Mouse (Mus musculus) layer of hippocampus, postnatal 25 days (tissue): ENCODE results near the gene Ntrk3. TPM values are rescaled to one million over a fixed set of nuclear protein-coding genes. Genes with fewer than 3 reads are reported as not detected.
A peak's percentile ranks its signal among the peaks of the same experiment; 100 is the strongest.

Experiments
- DNase-seq, 2 experiments: peaks; one replicate each; pipeline ENCODE4 v3.0.0; 2022; ENCODE audit warnings: mixed read lengths in 2 of 2, low spot score in 1 of 2; ENCODE audit errors: extremely low spot score in 1 of 2
- total RNA-seq, 2 experiments: library from RNA; stranded (reverse); gene quantifications; 2 replicates each; pipeline ENCODE4 v1.2.3; 2021

Gene Ntrk3
- total RNA-seq, 2 experiments from 2014 or later, result 171 to 232 TPM

GRCm38 (mm10) chr7:78261420-78262125 is 476.2 kb downstream of the Ntrk3 start:
- DNase-seq, result no peak

DNA sequence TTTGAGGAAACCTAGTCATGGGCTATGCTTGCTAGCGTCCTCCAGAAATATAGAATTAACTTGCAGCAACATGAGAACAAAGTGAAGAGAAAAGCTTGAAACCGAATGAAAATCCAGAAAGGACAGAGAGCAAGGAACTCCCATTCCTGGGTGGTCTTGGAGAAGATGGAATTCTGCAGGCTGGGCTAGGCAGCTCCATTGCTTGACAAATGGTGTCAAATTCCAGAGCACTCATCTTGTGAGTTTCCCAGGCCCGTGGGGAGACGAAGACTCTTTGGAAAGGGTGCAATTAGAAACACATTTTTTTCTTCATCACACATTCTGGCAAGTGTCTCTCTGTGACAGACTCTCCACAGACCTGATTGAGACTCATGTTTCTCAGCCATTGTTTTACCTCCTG is 479.7 kb downstream of the Ntrk3 start:
- DNase-seq, result no peak

- DNase-seq, result no peak
Measured at GRCm38 (mm10) chr7:78253777-78254385, 483.9 kb downstream of the Ntrk3 start.

DNA sequence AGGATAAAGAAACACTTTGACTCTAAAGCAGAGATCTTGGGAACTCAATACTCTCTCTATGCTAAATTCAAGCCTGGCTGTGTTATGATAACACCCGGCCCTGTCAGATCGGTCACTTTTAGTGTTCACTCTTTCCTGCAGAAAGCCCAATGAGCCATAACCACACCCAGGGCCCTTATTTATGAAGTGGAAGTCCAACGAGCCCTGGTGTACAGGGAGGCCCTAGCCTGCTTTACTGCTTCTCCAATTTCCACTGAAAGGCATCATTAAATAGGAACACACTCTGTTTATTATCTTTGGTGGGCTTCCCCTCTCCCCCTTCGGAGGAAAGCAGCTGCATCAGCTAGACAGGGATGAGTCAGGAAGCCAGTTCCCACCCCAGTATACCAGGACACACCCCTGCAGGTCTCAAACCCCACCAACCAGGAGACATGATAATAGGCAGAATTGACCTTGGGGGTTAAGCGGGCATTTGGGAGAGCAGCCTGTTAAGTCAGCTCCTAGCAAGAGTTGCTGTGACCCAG is 489.6 kb downstream of the Ntrk3 start:
- no peak for DNase-seq

DNA sequence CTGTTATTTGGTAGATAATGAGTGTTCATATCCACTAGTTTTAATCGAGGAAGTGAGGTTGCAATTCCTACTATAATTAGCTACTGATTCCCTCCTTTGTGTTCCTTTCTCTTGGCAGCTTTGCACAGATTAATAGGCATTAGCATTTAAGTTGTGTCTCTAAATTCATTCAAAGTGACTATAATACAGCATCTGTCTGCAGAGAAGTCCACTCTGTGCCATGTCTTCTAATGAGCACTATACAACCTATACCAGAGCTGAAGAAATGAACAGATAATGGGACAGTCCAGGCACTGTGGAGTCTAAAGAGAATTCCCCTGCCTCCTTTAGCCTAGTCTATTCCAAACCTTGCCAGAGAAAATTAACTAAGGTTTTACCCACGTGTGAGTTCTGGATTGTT is 498.8 kb downstream of the Ntrk3 start:
- no peak for DNase-seq

- no peak for DNase-seq
Measured at GRCm38 (mm10) chr7:78221668-78222067, 516.1 kb downstream of the Ntrk3 start.

DNA sequence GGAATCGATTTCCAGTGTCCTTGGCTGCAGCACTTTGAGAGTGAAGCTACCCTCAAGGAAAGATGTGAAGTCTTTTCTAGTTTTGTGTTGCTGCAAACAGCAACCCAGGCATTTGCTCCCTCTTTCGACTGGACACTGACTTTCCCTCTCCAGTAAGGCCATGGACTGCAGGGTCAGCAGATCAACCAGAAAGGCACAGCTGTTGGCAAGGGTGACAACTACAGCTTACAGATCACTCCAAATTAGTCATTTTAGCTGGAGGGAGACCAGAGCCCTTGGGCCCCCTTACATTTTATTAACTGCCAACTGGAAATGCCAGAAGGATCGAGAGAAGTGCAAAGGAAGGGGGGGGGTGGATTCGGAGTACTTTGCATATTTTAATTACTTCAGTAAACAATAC is 516.9 kb downstream of the Ntrk3 start:
- DNase-seq, result no peak

GRCm38 (mm10) chr7:78190931-78191653 is 546.7 kb downstream of the Ntrk3 start:
- peak; percentile 22 to 45 for DNase-seq

DNA sequence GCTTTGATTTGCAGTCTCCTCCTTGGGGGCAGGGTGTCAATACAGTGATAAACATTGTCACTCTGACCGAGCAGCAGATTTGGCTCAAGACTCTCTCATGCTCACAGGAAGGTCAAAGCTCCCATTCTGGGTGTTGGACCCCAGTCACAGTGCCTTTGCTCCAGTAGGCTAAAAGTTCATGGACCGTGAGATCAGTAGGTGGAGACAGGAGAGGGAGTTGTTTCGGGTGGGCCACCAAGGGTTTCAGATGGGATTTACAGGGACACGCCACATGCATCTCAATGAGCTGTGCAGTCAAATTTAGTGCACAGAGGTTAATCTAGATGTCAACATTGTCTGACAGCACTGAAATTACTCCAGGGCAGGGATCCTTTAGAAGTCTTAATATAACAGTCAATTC is 552.2 kb downstream of the Ntrk3 start:
- DNase-seq, result no peak

GRCm38 (mm10) chr7:78183396-78183795 is 554.4 kb downstream of the Ntrk3 start:
- DNase-seq, result no peak

DNA sequence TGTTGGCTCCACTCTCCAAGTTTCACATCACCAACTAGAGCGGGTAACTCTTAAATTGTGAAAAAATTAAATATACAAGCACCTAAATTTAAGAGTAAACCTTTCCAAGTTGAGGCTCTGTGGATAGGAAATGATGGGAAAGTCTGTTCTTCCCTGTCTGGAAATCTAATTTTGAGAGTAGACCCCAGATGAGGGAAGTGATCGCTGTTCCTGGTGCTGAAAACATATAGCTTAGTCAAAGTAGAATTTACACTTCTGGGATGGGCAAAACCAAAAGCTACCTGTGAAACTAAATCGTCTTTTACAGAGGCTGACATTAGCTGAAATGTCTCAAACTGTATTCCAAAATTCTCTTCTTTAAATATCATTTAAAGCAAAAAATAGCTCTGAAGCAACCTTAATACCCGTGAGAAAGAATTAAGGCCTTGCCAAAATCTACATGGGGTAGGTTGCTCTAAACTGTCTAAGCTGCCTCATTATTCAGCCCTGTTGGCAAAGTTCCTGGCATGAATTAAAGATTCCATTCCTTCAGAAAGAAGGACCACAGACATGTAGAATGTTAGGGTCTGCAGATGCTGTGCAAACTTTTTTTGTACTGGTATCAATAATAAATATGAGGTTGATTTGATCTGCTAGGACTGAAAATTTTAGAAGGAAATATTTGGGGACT is 557.7 kb downstream of the Ntrk3 start:
- no peak for DNase-seq

DNA sequence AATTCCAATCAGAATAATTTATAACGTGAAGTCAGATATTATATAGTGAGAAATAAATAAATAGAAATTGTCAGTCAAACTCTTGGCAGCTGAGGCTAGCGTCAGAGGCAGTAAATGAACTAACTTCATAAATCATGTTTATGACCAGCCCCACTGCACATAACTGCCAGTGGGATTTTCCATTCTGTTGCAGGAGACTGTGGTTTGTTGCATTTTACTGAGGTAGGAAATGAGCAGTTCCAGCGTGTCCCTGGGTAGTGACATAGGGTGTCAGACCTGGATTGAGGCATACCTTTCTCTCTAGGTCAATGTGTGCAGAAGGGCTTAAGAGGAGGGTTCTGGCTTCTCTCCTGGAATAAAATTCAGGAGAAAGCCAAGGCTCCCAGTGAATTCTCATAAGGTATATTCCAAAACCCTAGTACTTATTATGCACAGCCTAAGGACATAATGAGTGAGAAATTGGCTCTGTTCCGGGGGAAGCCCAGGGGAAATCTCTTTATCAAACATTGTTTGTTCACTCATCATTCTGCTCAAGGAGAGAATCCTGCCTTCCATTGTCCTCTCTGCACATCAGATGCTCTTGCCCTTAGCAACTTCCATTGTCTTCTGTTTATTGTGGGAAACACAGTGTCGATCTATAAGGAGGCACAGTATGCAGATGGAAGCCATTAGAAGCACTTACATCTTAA is 565.4 kb downstream of the Ntrk3 start:
- no peak for DNase-seq

GRCm38 (mm10) chr7:78165466-78165865 is 572.3 kb downstream of the Ntrk3 start:
- DNase-seq, result no peak

DNA sequence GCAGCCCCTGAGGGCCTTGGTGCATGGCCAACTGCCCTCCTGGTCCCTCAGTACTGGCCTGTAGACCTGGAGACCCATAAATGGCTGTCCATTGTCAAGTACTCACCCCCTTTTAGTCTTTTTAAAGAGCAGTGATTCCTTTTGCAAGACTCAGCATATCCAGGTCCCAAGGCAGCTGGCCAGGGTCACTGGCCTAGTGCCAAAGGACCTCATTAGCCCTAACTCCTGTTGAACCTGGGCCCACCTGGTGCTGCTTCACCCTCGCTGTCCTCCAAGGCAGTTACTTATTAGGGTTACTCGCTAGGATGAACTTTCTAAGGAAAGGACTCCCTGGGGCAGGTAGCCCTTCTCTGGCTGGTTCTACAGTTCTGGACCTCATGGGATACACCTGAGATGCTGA is 579.9 kb downstream of the Ntrk3 start:
- no peak for DNase-seq

GRCm38 (mm10) chr7:78145251-78145650 is 592.6 kb downstream of the Ntrk3 start:
- DNase-seq, result no peak

GRCm38 (mm10) chr7:78144849-78145248 is 593.0 kb downstream of the Ntrk3 start:
- no peak for DNase-seq

DNA sequence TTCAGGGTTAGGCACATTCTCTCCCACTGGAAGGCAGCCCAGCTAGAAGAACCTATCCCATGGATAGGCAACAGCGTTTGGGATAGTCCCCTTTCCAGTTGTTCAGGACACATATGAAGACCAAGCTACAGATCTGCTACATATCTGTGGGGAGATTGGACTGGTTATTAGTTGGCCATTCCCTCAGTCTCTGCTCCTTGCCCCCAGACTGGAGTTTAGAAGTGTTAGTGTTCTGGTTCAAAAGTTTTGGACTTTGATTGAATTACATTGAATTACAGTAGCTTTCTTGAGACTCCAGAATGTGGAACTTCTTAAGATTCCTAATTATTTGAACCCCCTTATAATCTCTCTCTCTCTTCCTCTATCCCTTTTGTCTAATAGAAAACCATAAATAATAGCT is 607.8 kb downstream of the Ntrk3 start:
- DNase-seq, result no peak
